Mouse (Mus musculus): ENCODE results near the gene Trit1. TPM values are rescaled to one million over a fixed set of nuclear protein-coding genes. Genes with fewer than 3 reads are reported as not detected.
A peak's percentile ranks its signal among the peaks of the same experiment; 100 is the strongest.

The Trit1 gene
- polyA plus RNA-seq, 1 experiment from 2014 or later = 16.4 TPM

- ATAC-seq (ENCODE audit: insufficient read depth) (no peak), DNase-seq (no peak)
- no peak for TF ChIP-seq CTCF (IDR thresholded peaks at IDR 0.05; ENCODE audit: low read depth)
- H3K4me2 ChIP-seq = no peak overlapping the region
- no peak overlapping the region for H3K27ac ChIP-seq (ENCODE audit: low read depth)
- 76% methylated on average over 4 of the region's 4 CpGs for WGBS
- no peaks in the 10 kb centered on the region for H3K27me3 ChIP-seq (ENCODE audit: insufficient read depth, low read length)
- H3K36me3 ChIP-seq (ENCODE audit: insufficient read depth) = peaks cover 52% of the 10 kb centered on the region
- H3K4me3 ChIP-seq (ENCODE audit: low read depth, low read length) = no peak overlapping the region
- no peak overlapping the region for H3K9ac ChIP-seq
- H3K9me3 ChIP-seq (ENCODE audit: low read depth, low read length) = no peaks in the 10 kb centered on the region
- no peaks in the 10 kb centered on the region for H3K4me1 ChIP-seq (ENCODE audit: insufficient read depth)
These were observed 10.2 kb downstream of the Trit1 start for GRCm38 (mm10) chr4:123026597-123026996.

- WGBS = 85% methylated on average over 2 of the region's 2 CpGs
These were observed 18.4 kb downstream of the Trit1 start for GRCm38 (mm10) chr4:123034841-123035240.

GRCm38 (mm10) chr4:123035636-123036035, 19.2 kb downstream of the Trit1 start:
- H3K36me3 ChIP-seq (ENCODE audit: insufficient read depth) = peaks cover 34% of the 10 kb centered on the region
- ATAC-seq (ENCODE audit: insufficient read depth) = no peak
- no peaks in the 10 kb centered on the region for H3K27me3 ChIP-seq (ENCODE audit: insufficient read depth, low read length)
- no peaks in the 10 kb centered on the region for H3K9me3 ChIP-seq (ENCODE audit: low read depth, low read length)
- 86% methylated on average over 2 of the region's 2 CpGs for WGBS
- no peaks in the 10 kb centered on the region for H3K4me1 ChIP-seq (ENCODE audit: insufficient read depth)
- DNase-seq = no peak
- no peak overlapping the region for H3K4me2 ChIP-seq
- H3K27ac ChIP-seq (ENCODE audit: low read depth) = no peak overlapping the region
- no peak for TF ChIP-seq CTCF (IDR thresholded peaks at IDR 0.05; ENCODE audit: low read depth)
- H3K9ac ChIP-seq = no peak overlapping the region
- no peak overlapping the region for H3K4me3 ChIP-seq (ENCODE audit: low read depth, low read length)

More at GRCm38 (mm10) chr4:123034841-123035240, 18.4 kb downstream of the Trit1 start:
- H3K27ac ChIP-seq (ENCODE audit: low read depth) = no peak overlapping the region
- no peak overlapping the region for H3K9ac ChIP-seq
- ATAC-seq (ENCODE audit: insufficient read depth) = no peak
- no peak overlapping the region for H3K4me3 ChIP-seq (ENCODE audit: low read depth, low read length)
- no peak for DNase-seq
- H3K4me2 ChIP-seq = no peak overlapping the region
- no peak for TF ChIP-seq CTCF (IDR thresholded peaks at IDR 0.05; ENCODE audit: low read depth)
- H3K36me3 ChIP-seq (ENCODE audit: insufficient read depth) = peaks cover 33% of the 10 kb centered on the region
- H3K9me3 ChIP-seq (ENCODE audit: low read depth, low read length) = no peaks in the 10 kb centered on the region
- no peaks in the 10 kb centered on the region for H3K4me1 ChIP-seq (ENCODE audit: insufficient read depth)
- no peaks in the 10 kb centered on the region for H3K27me3 ChIP-seq (ENCODE audit: insufficient read depth, low read length)

GRCm38 (mm10) chr4:123036710-123037109, 20.3 kb downstream of the Trit1 start:
- no peak for TF ChIP-seq CTCF (IDR thresholded peaks at IDR 0.05; ENCODE audit: low read depth)
- Histone ChIP-seq H3K27me3 (ENCODE audit: insufficient read depth, low read length) (no peaks in the 10 kb centered on the region), H3K4me3 (ENCODE audit: low read depth, low read length) (no peak overlapping the region), H3K9me3 (ENCODE audit: low read depth, low read length) (no peaks in the 10 kb centered on the region), H3K4me2 (no peak overlapping the region), H3K4me1 (ENCODE audit: insufficient read depth) (no peaks in the 10 kb centered on the region), H3K36me3 (ENCODE audit: insufficient read depth) (peaks cover 28% of the 10 kb centered on the region), H3K27ac (ENCODE audit: low read depth) (no peak overlapping the region), H3K9ac (no peak overlapping the region)
- WGBS = 39% methylated on average over 3 of the region's 3 CpGs
- DNase-seq (no peak), ATAC-seq (ENCODE audit: insufficient read depth) (peak; percentile 24; the same call in 1 of the 2 replicates)

GRCm38 (mm10) chr4:123041131-123041530, 24.7 kb downstream of the Trit1 start:
- H3K4me3 ChIP-seq (ENCODE audit: low read depth, low read length) = no peak overlapping the region
- H3K4me1 ChIP-seq (ENCODE audit: insufficient read depth) = no peaks in the 10 kb centered on the region
- no peak for DNase-seq
- WGBS = 90% methylated on average over 6 of the region's 6 CpGs
- no peak for ATAC-seq (ENCODE audit: insufficient read depth)
- no peaks in the 10 kb centered on the region for H3K27me3 ChIP-seq (ENCODE audit: insufficient read depth, low read length)
- no peak for TF ChIP-seq CTCF (IDR thresholded peaks at IDR 0.05; ENCODE audit: low read depth)
- no peak overlapping the region for H3K27ac ChIP-seq (ENCODE audit: low read depth)
- no peak overlapping the region for H3K9ac ChIP-seq
- peaks cover 36% of the 10 kb centered on the region; the same call in 1 of the 2 replicates for H3K36me3 ChIP-seq (ENCODE audit: insufficient read depth)
- H3K9me3 ChIP-seq (ENCODE audit: low read depth, low read length) = no peaks in the 10 kb centered on the region
- no peak overlapping the region for H3K4me2 ChIP-seq

GRCm38 (mm10) chr4:123043858-123044257, 27.5 kb downstream of the Trit1 start:
- TF ChIP-seq CTCF (IDR thresholded peaks at IDR 0.05; ENCODE audit: low read depth) = no peak
- Histone ChIP-seq H3K4me1 (ENCODE audit: insufficient read depth) (no peaks in the 10 kb centered on the region), H3K27me3 (ENCODE audit: insufficient read depth, low read length) (no peaks in the 10 kb centered on the region), H3K4me2 (no peak overlapping the region), H3K36me3 (ENCODE audit: insufficient read depth) (peaks cover 56% of the 10 kb centered on the region), H3K27ac (ENCODE audit: low read depth) (no peak overlapping the region), H3K9me3 (ENCODE audit: low read depth, low read length) (no peaks in the 10 kb centered on the region), H3K9ac (no peak overlapping the region), H3K4me3 (ENCODE audit: low read depth, low read length) (no peak overlapping the region)
- 85% methylated on average over 1 of the region's 1 CpGs for WGBS
- ATAC-seq (ENCODE audit: insufficient read depth) (no peak), DNase-seq (no peak)

GRCm38 (mm10) chr4:123044842-123045241, 28.4 kb downstream of the Trit1 start:
- no peak for TF ChIP-seq CTCF (IDR thresholded peaks at IDR 0.05; ENCODE audit: low read depth)
- no peak overlapping the region for H3K4me2 ChIP-seq
- H3K27me3 ChIP-seq (ENCODE audit: insufficient read depth, low read length) = no peaks in the 10 kb centered on the region
- DNase-seq (no peak), ATAC-seq (ENCODE audit: insufficient read depth) (no peak)
- H3K36me3 ChIP-seq (ENCODE audit: insufficient read depth) = peaks cover 58% of the 10 kb centered on the region
- H3K4me1 ChIP-seq (ENCODE audit: insufficient read depth) = peaks cover 3% of the 10 kb centered on the region; the same call in 1 of the 2 replicates
- H3K9ac ChIP-seq = no peak overlapping the region
- no peak overlapping the region for H3K27ac ChIP-seq (ENCODE audit: low read depth)
- 77% methylated on average over 4 of the region's 4 CpGs for WGBS
- no peak overlapping the region for H3K4me3 ChIP-seq (ENCODE audit: low read depth, low read length)
- no peaks in the 10 kb centered on the region for H3K9me3 ChIP-seq (ENCODE audit: low read depth, low read length)

- Histone ChIP-seq H3K4me1 (ENCODE audit: insufficient read depth) (peaks cover 8% of the 10 kb centered on the region), H3K9me3 (ENCODE audit: low read depth, low read length) (no peaks in the 10 kb centered on the region), H3K4me3 (ENCODE audit: low read depth, low read length) (no peak overlapping the region), H3K27me3 (ENCODE audit: insufficient read depth, low read length) (no peaks in the 10 kb centered on the region), H3K9ac (no peak overlapping the region), H3K27ac (ENCODE audit: low read depth) (no peak overlapping the region), H3K4me2 (no peak overlapping the region), H3K36me3 (ENCODE audit: insufficient read depth) (peaks cover 51% of the 10 kb centered on the region)
- ATAC-seq (ENCODE audit: insufficient read depth) (no peak), DNase-seq (peak; percentile 27)
- WGBS = 63% methylated on average over 3 of the region's 3 CpGs
- TF ChIP-seq CTCF (IDR thresholded peaks at IDR 0.05; ENCODE audit: low read depth) = no peak
These were observed 29.9 kb downstream of the Trit1 start for GRCm38 (mm10) chr4:123046300-123046699.

Data from lung, embryonic 14.5 days (tissue).